Mouse (Mus musculus): ENCODE measurements around the gene Cdc14a.

- no peak for TF ChIP-seq CTCF (IDR thresholded peaks at IDR 0.05; ENCODE audit: borderline replicate concordance, control insufficient read depth, extremely low read depth, insufficient read depth, low read length, poor library complexity)
- TF ChIP-seq POLR2A (IDR thresholded peaks at IDR 0.05; ENCODE audit: control insufficient read depth, extremely low read depth, insufficient read depth, low read length, poor library complexity): no peak
Observed at GRCm38 (mm10) chr3:116301754-116302153, 122.1 kb downstream of the Cdc14a start.

All from thymus, adult 2 months (tissue).